ENCODE assay signal across 11 mouse cellular contexts in the genomic region with DNA sequence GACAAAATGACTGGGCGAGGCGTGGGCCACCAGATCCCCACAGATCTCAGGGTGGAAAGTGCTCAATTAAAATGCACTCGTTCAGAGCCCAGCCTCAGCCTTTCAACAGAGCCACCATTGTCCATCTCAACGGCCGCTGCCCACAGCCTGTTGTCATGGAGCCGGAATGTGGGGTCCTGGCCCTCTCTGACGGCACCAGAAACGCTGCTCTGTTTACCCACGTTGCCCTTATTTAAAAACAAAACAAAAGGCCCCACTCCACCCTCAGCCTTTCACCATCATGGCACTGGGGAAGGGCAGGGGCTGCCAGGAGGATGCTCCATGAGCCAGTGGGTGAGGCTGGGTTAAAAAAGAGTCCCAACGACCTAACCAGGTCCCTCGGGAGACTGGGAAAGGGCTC. TPM values are rescaled to one million over a fixed set of nuclear protein-coding genes. Genes with fewer than 3 reads are reported as not detected.
A peak's percentile ranks its signal among the peaks of the same experiment; 100 is the strongest.
DNase-seq lines count a peak whose midpoint lies in the region; ATAC-seq lines count a peak whose summit lies in the region.
"Had no signal": no experiment of that assay in that cellular context is flagged by ENCODE, and none has a peak within 500 bp of the region (broad histone marks: within the 10 kb centered on the region; RNA-seq: fewer than 3 reads in every experiment).

No protein-coding gene starts in this region.

- H3K4me2 ChIP-seq in hindbrain, embryonic 12.5 days (replicated peaks): peak overlapping the region; percentile 15; the same call in 1 of the 2 replicates
- peak overlapping the region; percentile 14; the same call in 1 of the 2 replicates for H3K4me2 ChIP-seq in midbrain, embryonic 11.5 days
- H3K4me2 ChIP-seq: embryonic facial prominence, embryonic 15.5 days; heart, embryonic 13.5 days; limb, embryonic 15.5 days had no signal

- no peak overlapping the region for H3K9ac ChIP-seq in hindbrain, embryonic 12.5 days
- H3K9ac ChIP-seq in midbrain, embryonic 11.5 days (ENCODE audit: low read length): no peak overlapping the region
- H3K9ac ChIP-seq: embryonic facial prominence, embryonic 15.5 days; heart, embryonic 13.5 days; limb, embryonic 15.5 days had no signal

- WGBS in hindbrain, embryonic 12.5 days: 4% methylated on average over 11 of the region's 11 CpGs
- 5% methylated on average over 11 of the region's 11 CpGs for WGBS in midbrain, embryonic 11.5 days

- peak overlapping the region; percentile 71 for H3K27ac ChIP-seq in hindbrain, embryonic 12.5 days
- H3K27ac ChIP-seq in midbrain, embryonic 11.5 days (ENCODE audit: low read depth, low read length): peak overlapping the region; percentile 76
- H3K27ac ChIP-seq: embryonic facial prominence, embryonic 15.5 days; heart, embryonic 13.5 days; limb, embryonic 15.5 days had no signal

- ATAC-seq in hindbrain, embryonic 12.5 days (ENCODE audit: low FRiP score): peak; percentile 79
- ATAC-seq in midbrain, embryonic 11.5 days (ENCODE audit: low FRiP score): peak; percentile 86

- H3K4me1 ChIP-seq in hindbrain, embryonic 12.5 days: peaks cover 61% of the 10 kb centered on the region
- peaks cover 56% of the 10 kb centered on the region for H3K4me1 ChIP-seq in midbrain, embryonic 11.5 days (ENCODE audit: control insufficient read depth, insufficient read depth, low read length)

- no peak overlapping the region for H3K4me3 ChIP-seq in hindbrain, embryonic 12.5 days
- H3K4me3 ChIP-seq in midbrain, embryonic 11.5 days (ENCODE audit: low read depth, low read length): no peak overlapping the region
- H3K4me3 ChIP-seq: embryonic facial prominence, embryonic 15.5 days; heart, embryonic 13.5 days; limb, embryonic 15.5 days had no signal

- H3K9me3 ChIP-seq in hindbrain, embryonic 12.5 days (replicated peaks): no peaks in the 10 kb centered on the region
- no peaks in the 10 kb centered on the region for H3K9me3 ChIP-seq in midbrain, embryonic 11.5 days (ENCODE audit: control insufficient read depth, low read length)
- H3K9me3 ChIP-seq: embryonic facial prominence, embryonic 15.5 days; heart, embryonic 13.5 days; limb, embryonic 15.5 days had no signal

- peak; percentile 82 for DNase-seq in 3134 (ENCODE audit: extremely low read depth, insufficient read length, low spot score)
- peak; percentile 88 for DNase-seq in embryo, embryonic 10.5 days (ENCODE audit: low spot score)
- DNase-seq in midbrain, embryonic 11.5 days (ENCODE audit: low spot score, missing footprints): peak; percentile 93
- no peak for DNase-seq in testis, postnatal 14 days (ENCODE audit: low spot score)
- DNase-seq in heart, postnatal 4 days: no peak
- no peak for DNase-seq in cerebellum, adult 11 months
- no peak for DNase-seq in adrenal gland, adult 2 months

- H3K36me3 ChIP-seq in hindbrain, embryonic 12.5 days: no peaks in the 10 kb centered on the region
- H3K36me3 ChIP-seq in midbrain, embryonic 11.5 days (ENCODE audit: control insufficient read depth, insufficient read depth, low read length): no peaks in the 10 kb centered on the region
- H3K36me3 ChIP-seq: embryonic facial prominence, embryonic 15.5 days; heart, embryonic 13.5 days; limb, embryonic 15.5 days had no signal

- H3K27me3 ChIP-seq in hindbrain, embryonic 12.5 days: no peaks in the 10 kb centered on the region
- H3K27me3 ChIP-seq in midbrain, embryonic 11.5 days (ENCODE audit: control insufficient read depth, insufficient read depth, low read length): no peaks in the 10 kb centered on the region
- H3K27me3 ChIP-seq: embryonic facial prominence, embryonic 15.5 days; heart, embryonic 13.5 days; limb, embryonic 15.5 days had no signal

RNA-seq across cellular contexts. Expression of gene Plekha7, which starts 25.4 kb away (rescaled TPM):
- 10.7 and 12.5 TPM in 2 replicates for polyA plus RNA-seq in hindbrain, embryonic 12.5 days (2016; fragmentation: Nextera tagmentation; extraction: Ambion mirVana)
- 10.4 and 10.5 TPM in 2 replicates for polyA plus RNA-seq in midbrain, embryonic 11.5 days (2014; fragmentation: Nextera tagmentation; extraction: Ambion mirVana)
- 10 to 100 TPM; 19.5 to 24.9 TPM for total RNA-seq in heart, postnatal 4 days (2021)
- 10 to 100 TPM; 10.2 to 22.1 TPM for total RNA-seq in adrenal gland, adult 2 months (2021)
- polyA plus RNA-seq in adrenal gland, adult 2 months (2012; rRNA removed): 16.7 and 20.7 TPM in 2 replicates

RNA-seq across cellular contexts. Expression of gene Rps13, which starts 51.2 kb away (rescaled TPM):
- polyA plus RNA-seq in hindbrain, embryonic 12.5 days (2016; fragmentation: Nextera tagmentation; extraction: Ambion mirVana): 569 and 639 TPM in 2 replicates
- 765 and 766 TPM in 2 replicates for polyA plus RNA-seq in midbrain, embryonic 11.5 days (2014; fragmentation: Nextera tagmentation; extraction: Ambion mirVana)
- total RNA-seq in heart, postnatal 4 days (2021): 100 to 1,000 TPM; 450 to 451 TPM
- 100 to 1,000 TPM; 360 to 462 TPM for total RNA-seq in adrenal gland, adult 2 months (2021)
- 52.8 and 81.0 TPM in 2 replicates for polyA plus RNA-seq in adrenal gland, adult 2 months (2012; rRNA removed)

Comparison
In these comparisons a context has a peak if more than half of its experiments do, and no peak if none do; other contexts are left out.
1. DNase-seq: peak in 3134 (single experiment), embryo, embryonic 10.5 days (single experiment) and midbrain, embryonic 11.5 days (single experiment); none in testis, postnatal 14 days (single experiment), heart, postnatal 4 days (single experiment), cerebellum, adult 11 months (single experiment) and adrenal gland, adult 2 months (single experiment).